Mouse (Mus musculus): ENCODE results near the gene Rfx2. TPM values are rescaled to one million over a fixed set of nuclear protein-coding genes. Genes with fewer than 3 reads are reported as not detected.

The Rfx2 gene
- polyA plus RNA-seq (2014; fragmentation: Nextera tagmentation; extraction: Ambion mirVana) = 2.7 and 2.9 TPM in 2 replicates

DNA sequence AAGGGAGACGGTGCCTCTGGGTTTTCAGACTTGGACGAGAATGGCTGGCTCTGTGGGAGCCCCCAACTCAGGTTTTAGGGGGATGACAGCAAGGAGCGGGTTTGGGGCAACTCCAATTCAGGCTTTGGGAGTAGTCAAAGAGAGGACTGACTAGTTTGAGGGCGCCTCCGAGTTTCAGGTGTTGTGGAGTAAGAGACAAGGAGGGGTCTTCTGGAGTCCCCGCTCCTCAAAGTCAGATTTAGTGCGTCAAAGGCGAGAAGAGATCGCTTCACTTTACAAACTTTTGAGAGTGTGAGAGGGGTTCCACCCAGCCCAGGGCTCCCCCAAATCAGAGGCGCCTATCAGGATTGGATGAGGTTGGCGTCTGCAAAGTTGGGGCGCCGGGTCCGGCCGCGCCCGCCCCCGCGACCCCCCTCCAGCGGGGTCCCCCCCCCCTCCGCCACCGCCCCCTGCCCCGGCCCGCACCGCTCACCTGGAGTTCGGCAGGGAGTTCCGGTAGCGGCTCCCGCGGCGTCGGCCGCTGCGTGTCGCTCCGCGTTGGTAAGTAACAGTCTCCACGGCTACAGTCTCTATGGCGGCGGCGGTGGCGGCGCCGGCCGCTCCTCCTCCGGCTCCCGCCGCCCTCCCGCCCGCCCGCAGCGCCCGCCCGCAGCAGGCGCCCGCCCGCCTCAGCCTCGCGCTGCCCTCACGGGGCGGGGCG lies at the start of gene Rfx2:
Rfx2 (minus strand) TSS at position 603 of the 700 bp plus-strand sequence.
- ATAC-seq (ENCODE audit: insufficient number of reproducible peaks, low FRiP score, low TSS enrichment, low read depth) (no peak), DNase-seq (ENCODE audit: low spot score) (peak; percentile 56)
- under 1% methylated on average over 24 of the region's 62 CpGs for WGBS
- H3K27me3 ChIP-seq (ENCODE audit: control insufficient read depth, insufficient read depth, low read length) = peaks cover 15% of the 10 kb centered on the region
- no peaks in the 10 kb centered on the region for H3K36me3 ChIP-seq (ENCODE audit: control insufficient read depth, insufficient read depth, low read length)
- peak within 1 kb of the TSS; percentile 60 for H3K4me3 ChIP-seq (ENCODE audit: low read depth, low read length)
- no peaks in the 10 kb centered on the region for H3K9me3 ChIP-seq (ENCODE audit: control insufficient read depth, low read length)
- peak within 1 kb of the TSS; percentile 70 for H3K4me2 ChIP-seq (ENCODE audit: low read depth, severe bottlenecking)
- H3K9ac ChIP-seq (ENCODE audit: low read length) = peak within 1 kb of the TSS; percentile 57
- no peak within 1 kb of the TSS for H3K27ac ChIP-seq (replicated peaks; ENCODE audit: low read depth, low read length)
- no peaks in the 10 kb centered on the region for H3K4me1 ChIP-seq (ENCODE audit: control insufficient read depth, insufficient read depth, low read length)

DNA sequence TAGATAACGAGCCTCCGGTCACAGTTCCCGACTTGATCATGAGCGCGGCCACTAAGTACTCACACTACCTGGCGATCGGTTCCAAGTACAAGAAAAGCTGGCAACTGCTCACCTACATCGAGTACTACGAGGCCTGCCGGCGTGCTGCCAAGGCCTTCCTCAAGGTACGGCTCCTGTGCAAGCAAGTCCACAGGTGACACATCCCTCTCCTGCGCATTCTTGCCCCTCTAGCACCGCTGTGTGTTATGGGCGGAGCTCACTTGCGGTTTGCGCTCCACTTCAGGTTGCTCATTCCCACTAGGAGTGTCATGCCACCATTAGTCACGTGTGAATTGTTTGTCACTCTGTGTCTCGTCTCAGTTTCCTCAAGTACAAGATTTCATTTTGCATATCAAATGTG lies 46.6 kb upstream of the Rfx2 start:
- WGBS = 89% methylated on average over 19 of the region's 19 CpGs
- H3K27ac ChIP-seq (replicated peaks; ENCODE audit: low read depth, low read length) = no peak overlapping the region
- no peaks in the 10 kb centered on the region for H3K36me3 ChIP-seq (ENCODE audit: control insufficient read depth, insufficient read depth, low read length)
- H3K9ac ChIP-seq (ENCODE audit: low read length) = no peak overlapping the region
- H3K9me3 ChIP-seq (ENCODE audit: control insufficient read depth, low read length) = no peaks in the 10 kb centered on the region
- H3K27me3 ChIP-seq (ENCODE audit: control insufficient read depth, insufficient read depth, low read length) = no peaks in the 10 kb centered on the region
- DNase-seq (ENCODE audit: low spot score) = no peak
- ATAC-seq (ENCODE audit: insufficient number of reproducible peaks, low FRiP score, low TSS enrichment, low read depth) = no peak
- no peak overlapping the region for H3K4me2 ChIP-seq (ENCODE audit: low read depth, severe bottlenecking)
- no peak overlapping the region for H3K4me3 ChIP-seq (ENCODE audit: low read depth, low read length)
- H3K4me1 ChIP-seq (ENCODE audit: control insufficient read depth, insufficient read depth, low read length) = no peaks in the 10 kb centered on the region

DNA sequence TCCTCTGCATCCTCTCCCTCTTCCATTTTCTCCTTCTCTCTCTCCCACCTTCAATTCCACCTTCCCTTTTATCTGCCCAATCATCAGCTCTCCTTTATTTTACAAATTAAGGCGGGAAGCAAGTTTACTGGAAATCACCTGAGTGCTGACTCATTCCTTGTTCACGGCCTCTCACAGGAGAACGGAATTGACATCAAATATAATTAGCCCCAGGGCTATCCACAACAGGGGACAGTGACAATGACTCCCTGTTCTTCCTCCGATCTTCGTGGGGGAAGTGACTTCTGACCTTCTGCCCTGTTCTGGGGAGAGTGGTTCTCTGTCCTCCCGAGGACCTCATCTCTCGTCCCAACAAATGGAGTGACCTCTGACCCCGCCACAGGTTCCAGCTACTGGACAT lies 46.2 kb upstream of the Rfx2 start:
- Histone ChIP-seq H3K4me1 (ENCODE audit: control insufficient read depth, insufficient read depth, low read length) (no peaks in the 10 kb centered on the region), H3K27me3 (ENCODE audit: control insufficient read depth, insufficient read depth, low read length) (no peaks in the 10 kb centered on the region), H3K4me3 (ENCODE audit: low read depth, low read length) (no peak overlapping the region), H3K4me2 (ENCODE audit: low read depth, severe bottlenecking) (no peak overlapping the region), H3K36me3 (ENCODE audit: control insufficient read depth, insufficient read depth, low read length) (no peaks in the 10 kb centered on the region), H3K9me3 (ENCODE audit: control insufficient read depth, low read length) (no peaks in the 10 kb centered on the region), H3K27ac (replicated peaks; ENCODE audit: low read depth, low read length) (no peak overlapping the region), H3K9ac (ENCODE audit: low read length) (no peak overlapping the region)
- DNase-seq (ENCODE audit: low spot score) (no peak), ATAC-seq (ENCODE audit: insufficient number of reproducible peaks, low FRiP score, low TSS enrichment, low read depth) (no peak)
- WGBS = 68% methylated on average over 8 of the region's 8 CpGs

DNA sequence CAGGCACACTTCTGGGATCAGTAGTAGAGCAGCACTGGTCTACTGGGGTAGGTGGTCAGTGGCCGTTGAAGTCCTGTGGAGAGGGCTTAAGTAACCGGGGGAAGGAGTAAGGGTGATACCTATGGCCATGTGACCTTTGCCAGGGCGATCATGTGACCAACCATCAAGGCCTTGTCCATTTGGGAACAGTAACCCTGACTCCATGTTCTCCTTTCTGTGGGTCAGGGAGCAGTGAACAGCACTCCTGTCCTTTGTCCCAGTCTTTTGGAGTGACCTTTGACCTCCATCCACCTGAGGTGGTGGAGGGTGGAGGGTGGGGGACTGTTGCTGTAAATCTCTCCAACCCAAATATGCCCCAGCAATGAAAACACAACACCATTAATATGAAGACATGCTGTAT lies 45.7 kb upstream of the Rfx2 start:
- H3K4me1 ChIP-seq (ENCODE audit: control insufficient read depth, insufficient read depth, low read length) = no peaks in the 10 kb centered on the region
- no peaks in the 10 kb centered on the region for H3K27me3 ChIP-seq (ENCODE audit: control insufficient read depth, insufficient read depth, low read length)
- ATAC-seq (ENCODE audit: insufficient number of reproducible peaks, low FRiP score, low TSS enrichment, low read depth) (no peak), DNase-seq (ENCODE audit: low spot score) (no peak)
- 76% methylated on average over 3 of the region's 3 CpGs for WGBS
- no peak overlapping the region for H3K4me3 ChIP-seq (ENCODE audit: low read depth, low read length)
- H3K27ac ChIP-seq (replicated peaks; ENCODE audit: low read depth, low read length) = no peak overlapping the region
- no peak overlapping the region for H3K4me2 ChIP-seq (ENCODE audit: low read depth, severe bottlenecking)
- H3K9me3 ChIP-seq (ENCODE audit: control insufficient read depth, low read length) = no peaks in the 10 kb centered on the region
- no peak overlapping the region for H3K9ac ChIP-seq (ENCODE audit: low read length)
- no peaks in the 10 kb centered on the region for H3K36me3 ChIP-seq (ENCODE audit: control insufficient read depth, insufficient read depth, low read length)

DNA sequence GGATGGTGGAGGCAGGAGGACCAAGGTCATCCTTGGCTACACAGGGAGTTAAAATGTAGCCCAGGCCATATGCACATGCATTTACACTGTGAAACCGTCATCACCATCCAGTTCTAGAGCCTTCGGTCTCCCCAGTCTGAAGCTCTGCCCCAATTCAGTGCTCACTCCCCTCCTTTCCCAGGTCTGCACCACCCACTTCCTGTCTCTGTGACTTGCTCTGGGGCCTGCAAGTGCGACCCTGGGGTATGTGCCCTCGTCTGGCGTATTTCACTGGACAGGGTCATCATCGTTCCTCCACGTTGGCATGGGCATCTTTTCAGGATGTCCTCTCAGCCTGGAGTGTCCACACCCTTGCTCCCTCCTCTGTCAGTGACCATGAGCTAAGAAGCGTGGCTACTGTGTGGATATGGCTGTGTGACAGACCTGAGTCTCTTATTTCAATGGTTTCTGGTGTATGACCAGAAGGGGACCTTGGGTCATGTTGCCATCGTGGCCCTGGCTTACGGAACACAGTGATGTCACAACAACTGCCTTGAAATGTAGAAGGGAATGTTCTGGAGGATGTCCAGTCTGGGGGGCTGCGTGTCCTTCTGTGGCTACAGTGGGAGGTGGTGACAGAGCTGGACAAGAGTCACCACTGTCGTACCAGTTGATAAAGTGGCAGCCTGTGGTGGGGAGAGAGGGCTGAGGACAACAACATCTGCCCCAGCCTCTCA lies 44.3 kb upstream of the Rfx2 start, which contains the start of gene 1700061G19Rik:
1700061G19Rik (plus strand) TSS at position 542 of the 716 bp plus-strand sequence.
- WGBS = 83% methylated on average over 12 of the region's 12 CpGs
- H3K27me3 ChIP-seq (ENCODE audit: control insufficient read depth, insufficient read depth, low read length) = no peaks in the 10 kb centered on the region
- H3K9me3 ChIP-seq (ENCODE audit: control insufficient read depth, low read length) = no peaks in the 10 kb centered on the region
- no peak within 1 kb of the TSS for H3K4me3 ChIP-seq (ENCODE audit: low read depth, low read length)
- no peak within 1 kb of the TSS for H3K4me2 ChIP-seq (ENCODE audit: low read depth, severe bottlenecking)
- H3K9ac ChIP-seq (ENCODE audit: low read length) = no peak within 1 kb of the TSS
- no peaks in the 10 kb centered on the region for H3K4me1 ChIP-seq (ENCODE audit: control insufficient read depth, insufficient read depth, low read length)
- ATAC-seq (ENCODE audit: insufficient number of reproducible peaks, low FRiP score, low TSS enrichment, low read depth) = no peak
- no peaks in the 10 kb centered on the region for H3K36me3 ChIP-seq (ENCODE audit: control insufficient read depth, insufficient read depth, low read length)
- H3K27ac ChIP-seq (replicated peaks; ENCODE audit: low read depth, low read length) = no peak within 1 kb of the TSS
- DNase-seq (ENCODE audit: low spot score) = no peak

DNA sequence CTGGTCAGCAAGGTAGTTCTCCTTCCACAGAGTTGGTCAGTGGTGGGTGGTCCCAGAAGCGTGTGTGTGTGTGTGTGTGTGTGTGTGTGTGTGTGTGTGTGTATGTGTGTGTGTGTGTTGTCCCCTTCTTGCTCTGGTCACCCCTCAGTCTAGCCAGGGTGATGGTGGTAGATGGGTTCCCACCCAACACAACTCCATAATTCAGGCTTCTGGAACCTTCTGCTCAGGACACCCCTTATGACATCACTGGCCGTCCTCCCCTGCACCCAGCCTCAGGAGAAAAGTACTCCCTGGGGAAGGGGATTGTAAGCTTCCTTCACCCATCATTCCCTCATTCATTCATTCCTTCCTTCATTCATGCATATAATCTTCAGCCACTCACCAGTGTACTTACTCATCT lies 43.4 kb upstream of the Rfx2 start, which contains the start of gene Acsbg2:
Acsbg2 (minus strand) TSS at position 211 of the 400 bp plus-strand sequence.
- ATAC-seq (ENCODE audit: insufficient number of reproducible peaks, low FRiP score, low TSS enrichment, low read depth) = no peak
- Histone ChIP-seq H3K27ac (replicated peaks; ENCODE audit: low read depth, low read length) (no peak within 1 kb of the TSS), H3K4me1 (ENCODE audit: control insufficient read depth, insufficient read depth, low read length) (no peaks in the 10 kb centered on the region), H3K27me3 (ENCODE audit: control insufficient read depth, insufficient read depth, low read length) (no peaks in the 10 kb centered on the region), H3K9me3 (ENCODE audit: control insufficient read depth, low read length) (no peaks in the 10 kb centered on the region), H3K9ac (ENCODE audit: low read length) (no peak within 1 kb of the TSS), H3K4me2 (ENCODE audit: low read depth, severe bottlenecking) (no peak within 1 kb of the TSS), H3K36me3 (ENCODE audit: control insufficient read depth, insufficient read depth, low read length) (no peaks in the 10 kb centered on the region), H3K4me3 (ENCODE audit: low read depth, low read length) (no peak within 1 kb of the TSS)
- WGBS = 100% methylated on average over 1 of the region's 2 CpGs
- no peak for DNase-seq (ENCODE audit: low spot score)

DNA sequence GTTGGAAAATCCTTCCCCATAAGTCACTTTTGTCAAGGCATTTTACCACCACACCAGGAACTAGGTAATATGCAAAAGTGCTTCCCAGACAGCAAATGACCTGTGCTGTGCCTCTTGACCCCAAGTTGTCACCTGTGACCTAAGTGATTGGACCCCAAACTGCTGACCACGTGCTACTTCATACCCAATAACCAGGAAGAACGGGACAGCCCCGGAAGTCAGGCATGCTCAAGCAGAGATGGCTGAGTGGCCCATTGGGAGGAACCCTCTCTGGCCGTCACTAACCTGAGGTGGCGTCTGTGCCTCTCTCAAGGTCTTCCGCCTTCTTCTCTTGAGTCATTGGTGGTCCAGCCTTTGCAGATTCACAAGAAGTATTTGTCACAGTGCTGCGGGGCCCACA lies 41.7 kb upstream of the Rfx2 start:
- H3K27me3 ChIP-seq (ENCODE audit: control insufficient read depth, insufficient read depth, low read length) = no peaks in the 10 kb centered on the region
- DNase-seq (ENCODE audit: low spot score) = no peak
- no peak overlapping the region for H3K27ac ChIP-seq (replicated peaks; ENCODE audit: low read depth, low read length)
- no peaks in the 10 kb centered on the region for H3K9me3 ChIP-seq (ENCODE audit: control insufficient read depth, low read length)
- no peak overlapping the region for H3K4me3 ChIP-seq (ENCODE audit: low read depth, low read length)
- no peaks in the 10 kb centered on the region for H3K36me3 ChIP-seq (ENCODE audit: control insufficient read depth, insufficient read depth, low read length)
- no peak for ATAC-seq (ENCODE audit: insufficient number of reproducible peaks, low FRiP score, low TSS enrichment, low read depth)
- 71% methylated on average over 7 of the region's 7 CpGs for WGBS
- H3K4me2 ChIP-seq (ENCODE audit: low read depth, severe bottlenecking) = no peak overlapping the region
- H3K9ac ChIP-seq (ENCODE audit: low read length) = no peak overlapping the region
- H3K4me1 ChIP-seq (ENCODE audit: control insufficient read depth, insufficient read depth, low read length) = no peaks in the 10 kb centered on the region

DNA sequence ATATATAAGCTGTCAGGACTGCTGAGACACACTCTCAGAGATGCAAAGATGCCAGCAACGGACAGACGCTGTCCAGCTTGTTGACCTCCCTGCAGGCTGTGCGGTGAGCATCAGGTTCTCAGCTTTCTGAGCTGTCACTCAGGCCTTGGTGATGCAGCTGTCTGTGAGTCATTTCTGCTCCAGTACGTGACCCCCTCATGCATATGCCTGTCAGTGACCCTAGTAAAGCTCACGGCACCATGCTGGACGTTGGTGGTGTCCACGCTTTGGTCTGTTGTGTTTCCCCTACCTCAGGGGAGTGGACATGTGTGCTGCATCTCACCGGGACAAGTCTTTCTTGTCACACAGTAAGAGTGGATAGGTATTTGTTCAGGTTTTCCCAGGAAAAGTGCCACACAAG lies 41.0 kb upstream of the Rfx2 start:
- Histone ChIP-seq H3K9me3 (ENCODE audit: control insufficient read depth, low read length) (no peaks in the 10 kb centered on the region), H3K36me3 (ENCODE audit: control insufficient read depth, insufficient read depth, low read length) (no peaks in the 10 kb centered on the region), H3K27ac (replicated peaks; ENCODE audit: low read depth, low read length) (no peak overlapping the region), H3K4me1 (ENCODE audit: control insufficient read depth, insufficient read depth, low read length) (no peaks in the 10 kb centered on the region), H3K27me3 (ENCODE audit: control insufficient read depth, insufficient read depth, low read length) (no peaks in the 10 kb centered on the region), H3K4me2 (ENCODE audit: low read depth, severe bottlenecking) (no peak overlapping the region), H3K9ac (ENCODE audit: low read length) (no peak overlapping the region), H3K4me3 (ENCODE audit: low read depth, low read length) (no peak overlapping the region)
- ATAC-seq (ENCODE audit: insufficient number of reproducible peaks, low FRiP score, low TSS enrichment, low read depth) (no peak), DNase-seq (ENCODE audit: low spot score) (no peak)
- 82% methylated on average over 8 of the region's 8 CpGs for WGBS

Data from limb, embryonic 11.5 days (tissue).